Mouse (Mus musculus) adrenal gland, postnatal 25 days (tissue): ENCODE measurements around the gene Ick. TPM values are rescaled to one million over a fixed set of nuclear protein-coding genes. Genes with fewer than 3 reads are reported as not detected.
"Not testable (repeated sequence)": the region's sequence is repeated elsewhere in the genome, so short reads cannot be mapped to it uniquely, and the experiment has no call there.

Experiments
- DNase-seq: peaks from one replicate; pipeline ENCODE4 v3.0.0; 2021; ENCODE audit warnings: mixed read lengths
- total RNA-seq: library from RNA; stranded (reverse); gene quantifications from 2 replicates; pipeline ENCODE4 v1.2.3, GENCODE M21; 2021

Ick gene
- total RNA-seq, 1 experiment from 2014 or later: 26.7 TPM

- DNase-seq: no peak
Measured at GRCm38 (mm10) chr9:78148149-78148548, 39.2 kb downstream of the Ick start.

- DNase-seq: not testable (repeated sequence)
Measured at GRCm38 (mm10) chr9:78149770-78150169, 40.8 kb downstream of the Ick start.

GRCm38 (mm10) chr9:78154211-78154977 is 45.4 kb downstream of the Ick start:
- DNase-seq: no peak

- DNase-seq: no peak
Measured at GRCm38 (mm10) chr9:78157221-78157620, 48.2 kb downstream of the Ick start.

- no peak for DNase-seq
Measured at GRCm38 (mm10) chr9:78163291-78163690, 54.3 kb downstream of the Ick start.

- DNase-seq: no peak
Measured at GRCm38 (mm10) chr9:78164741-78165140, 55.7 kb downstream of the Ick start.

- no peak for DNase-seq
Measured at GRCm38 (mm10) chr9:78165454-78165853, 56.5 kb downstream of the Ick start.

GRCm38 (mm10) chr9:78166694-78167452 is 57.9 kb downstream of the Ick start:
- DNase-seq: no peak

GRCm38 (mm10) chr9:78167453-78167969 is 58.5 kb downstream of the Ick start:
- DNase-seq: no peak

GRCm38 (mm10) chr9:78168864-78169263 is 59.9 kb downstream of the Ick start:
- no peak for DNase-seq

- no peak for DNase-seq
Measured at GRCm38 (mm10) chr9:78174016-78174415, 65.0 kb downstream of the Ick start.

GRCm38 (mm10) chr9:78174925-78175276 is 65.9 kb downstream of the Ick start:
- not testable (repeated sequence) for DNase-seq

- peak; percentile 97 for DNase-seq
Measured at GRCm38 (mm10) chr9:78175277-78176200, 66.5 kb downstream of the Ick start.

- peak; percentile 51 for DNase-seq
Measured at GRCm38 (mm10) chr9:78176201-78176727, 67.3 kb downstream of the Ick start.

GRCm38 (mm10) chr9:78176831-78177230 is 67.8 kb downstream of the Ick start:
- no peak for DNase-seq

GRCm38 (mm10) chr9:78178197-78178596 is 69.2 kb downstream of the Ick start:
- no peak for DNase-seq

- DNase-seq: no peak
Measured at GRCm38 (mm10) chr9:78179071-78179470, 70.1 kb downstream of the Ick start.

GRCm38 (mm10) chr9:78182474-78182873 is 73.5 kb downstream of the Ick start, which contains the start of gene Gsta4:
Gene Gsta4 (plus strand): TSS chr9:78182774.
- not testable (repeated sequence) for DNase-seq

GRCm38 (mm10) chr9:78185686-78186085 is 76.7 kb downstream of the Ick start:
- DNase-seq: no peak

- no peak for DNase-seq
Measured at GRCm38 (mm10) chr9:78188910-78189309, 79.9 kb downstream of the Ick start.

GRCm38 (mm10) chr9:78190651-78191634 is 82.0 kb downstream of the Ick start:
- no peak for DNase-seq
